In the genomic region with DNA sequence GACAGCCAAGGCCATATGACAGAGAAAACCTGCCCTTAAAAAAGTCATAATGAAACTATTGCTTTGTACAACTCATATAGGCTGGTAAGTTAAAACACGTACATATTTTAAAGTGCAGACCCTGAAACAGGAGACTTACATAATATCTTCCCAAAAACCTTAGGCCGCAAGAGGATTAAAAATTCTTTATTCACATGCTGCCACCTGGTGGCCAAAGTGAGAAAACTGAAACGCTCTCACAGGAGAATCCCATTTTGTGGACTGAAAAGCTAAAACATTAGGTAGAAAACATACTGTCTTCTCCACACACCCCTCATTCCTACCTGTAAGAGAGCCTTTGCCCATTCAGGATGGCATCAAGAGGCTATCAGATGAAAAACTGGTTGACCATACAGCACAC, we compare ENCODE assay signal across 8 mouse cellular contexts. TPM values are rescaled to one million over a fixed set of nuclear protein-coding genes. Genes with fewer than 3 reads are reported as not detected.
DNase-seq lines count a peak whose midpoint lies in the region; ATAC-seq and TF ChIP-seq lines count a peak whose summit lies in the region.

No protein-coding gene starts in this region.

- H3K9me3 ChIP-seq in forebrain, postnatal 0 days (ENCODE audit: low read length), result no peaks in the 10 kb centered on the region
- no peaks in the 10 kb centered on the region for H3K9me3 ChIP-seq in lung, embryonic 14.5 days (ENCODE audit: low read depth, low read length)

- ATAC-seq in forebrain, postnatal 0 days, result peak; percentile 44; the same call in 1 of the 2 replicates
- peak; percentile 21; the same call in 1 of the 2 replicates for ATAC-seq in lung, embryonic 14.5 days (ENCODE audit: insufficient read depth)

- H3K9ac ChIP-seq in forebrain, postnatal 0 days, result no peak overlapping the region
- no peak overlapping the region for H3K9ac ChIP-seq in lung, embryonic 14.5 days

- peak; percentile 78 for TF ChIP-seq CTCF in forebrain, postnatal 0 days (IDR thresholded peaks at IDR 0.05; ENCODE audit: low read depth)
- TF ChIP-seq CTCF in lung, embryonic 14.5 days (IDR thresholded peaks at IDR 0.05; ENCODE audit: low read depth), result peak; percentile 72

- WGBS in forebrain, postnatal 0 days, result 16% methylated on average over 3 of the region's 3 CpGs
- 11% methylated on average over 3 of the region's 3 CpGs for WGBS in lung, embryonic 14.5 days

- H3K27ac ChIP-seq in forebrain, postnatal 0 days (ENCODE audit: low read depth, low read length), result no peak overlapping the region
- H3K27ac ChIP-seq in lung, embryonic 14.5 days (ENCODE audit: low read depth), result no peak overlapping the region

- H3K4me3 ChIP-seq in forebrain, postnatal 0 days (ENCODE audit: low read depth, low read length), result no peak overlapping the region
- H3K4me3 ChIP-seq in lung, embryonic 14.5 days (ENCODE audit: low read depth, low read length), result no peak overlapping the region

- peak; percentile 39 to 82 for DNase-seq in adrenal gland, adult (ENCODE audit: inconsistent age in 2 of 2, low spot score in 1 of 2)
- DNase-seq in adrenal gland, adult 8-10 months, result no peak
- DNase-seq in 3T3-L1 (ENCODE audit: low read depth, low spot score), result peak; percentile 73
- peak; percentile 37 for DNase-seq in brain, embryonic 18.5 days (ENCODE audit: low read depth, low spot score)
- peak; percentile 90 for DNase-seq in forebrain, postnatal 0 days
- DNase-seq in kidney, postnatal 10 days, result peak; percentile 78
- DNase-seq in lung, embryonic 14.5 days, result peak; percentile 90
- DNase-seq in right cerebral cortex, postnatal 36 days (ENCODE audit: low spot score in 2 of 2), result peak; percentile 46 to 53

- peaks cover 19% of the 10 kb centered on the region for H3K36me3 ChIP-seq in forebrain, postnatal 0 days (ENCODE audit: insufficient read depth)
- peaks cover 12% of the 10 kb centered on the region for H3K36me3 ChIP-seq in lung, embryonic 14.5 days (ENCODE audit: insufficient read depth)

- H3K4me2 ChIP-seq in forebrain, postnatal 0 days (ENCODE audit: low read depth), result no peak overlapping the region
- no peak overlapping the region for H3K4me2 ChIP-seq in lung, embryonic 14.5 days

- no peaks in the 10 kb centered on the region for H3K4me1 ChIP-seq in forebrain, postnatal 0 days (ENCODE audit: insufficient read depth)
- no peaks in the 10 kb centered on the region for H3K4me1 ChIP-seq in lung, embryonic 14.5 days (ENCODE audit: insufficient read depth)

- no peaks in the 10 kb centered on the region for H3K27me3 ChIP-seq in forebrain, postnatal 0 days (ENCODE audit: insufficient read depth, low read length)
- H3K27me3 ChIP-seq in lung, embryonic 14.5 days (ENCODE audit: insufficient read depth, low read length), result no peaks in the 10 kb centered on the region

RNA-seq across cellular contexts. Expression of a gene that starts 21.1 kb away (rescaled TPM):
- 10 to 100 TPM; 19.8 to 25.7 (median 23.7) TPM for total RNA-seq in adrenal gland, adult 8-10 months (2022)
- total RNA-seq in forebrain, postnatal 0 days (2014; rRNA removed), result 22.5 and 26.7 TPM in 2 replicates
- 35.8 and 37.9 TPM in 2 replicates for polyA plus RNA-seq in forebrain, postnatal 0 days (2015; fragmentation: Nextera tagmentation; extraction: Ambion mirVana)
- polyA plus RNA-seq in lung, embryonic 14.5 days (2014; fragmentation: Nextera tagmentation; extraction: Ambion mirVana), result 28.3 and 29.1 TPM in 2 replicates

RNA-seq across cellular contexts. Expression of a gene that starts 40.0 kb away (rescaled TPM):
- 100 to 1,000 TPM; 201 to 366 (median 233) TPM for total RNA-seq in adrenal gland, adult 8-10 months (2022)
- 185 and 197 TPM in 2 replicates for total RNA-seq in forebrain, postnatal 0 days (2014; rRNA removed)
- 622 and 667 TPM in 2 replicates for polyA plus RNA-seq in forebrain, postnatal 0 days (2015; fragmentation: Nextera tagmentation; extraction: Ambion mirVana)
- 386 and 393 TPM in 2 replicates for polyA plus RNA-seq in lung, embryonic 14.5 days (2014; fragmentation: Nextera tagmentation; extraction: Ambion mirVana)
